Mouse (Mus musculus) heart, postnatal 0 days (tissue): Measurements from ENCODE around the gene Glod4. TPM values are rescaled to one million over a fixed set of nuclear protein-coding genes. Genes with fewer than 3 reads are reported as not detected.

Source experiments
- ATAC-seq: fragments of 200-750 bp; cut with Nextera tagmentation; 2 replicates; pipeline ENCODE4 v1.8.0; 2017; ENCODE audit warnings: low read depth, moderate number of reproducible peaks, moderate library complexity; ENCODE audit not compliant: insufficient read depth
- DNase-seq: peaks from one replicate; pipeline ENCODE4 v3.0.0-alpha.2; 2016; ENCODE audit warnings: low spot score
- H3K27ac ChIP-seq: fragments of 300-500 bp; sonication (generic); 2 replicates; pipeline ENCODE4 v1.5.1; 2014; ENCODE audit warnings: low read depth, mild to moderate bottlenecking
- H3K27me3 ChIP-seq: fragments of 300-500 bp; sonication (generic); 2 replicates; pipeline ENCODE4 v1.6.1; 2014; ENCODE audit warnings: low read length, mixed read lengths; ENCODE audit not compliant: control insufficient read depth, insufficient read depth
- H3K36me3 ChIP-seq: fragments of 300-500 bp; sonication (generic); replicated peaks from 2 replicates; pipeline ENCODE4 v1.6.1; 2014; ENCODE audit warnings: low read length, mixed read lengths; ENCODE audit not compliant: control insufficient read depth, insufficient read depth
- H3K4me1 ChIP-seq: fragments of 300-500 bp; sonication (generic); 2 replicates; pipeline ENCODE4 v1.6.1; 2014; ENCODE audit warnings: antibody characterized with exemption; ENCODE audit not compliant: control insufficient read depth, insufficient read depth
- H3K4me2 ChIP-seq: fragments of 300-500 bp; sonication (generic); 2 replicates; pipeline ENCODE4 v1.6.1; 2014; ENCODE audit warnings: low read depth, mild to moderate bottlenecking, low read length, moderate library complexity
- H3K4me3 ChIP-seq: fragments of 300-500 bp; sonication (generic); 2 replicates; pipeline ENCODE4 v1.5.1; 2014; ENCODE audit warnings: low read depth, low read length
- H3K9ac ChIP-seq: fragments of 300-500 bp; sonication (generic); replicated peaks from 2 replicates; pipeline ENCODE4 v1.6.1; 2014; ENCODE audit warnings: low read depth, low read length, mixed read lengths
- H3K9me3 ChIP-seq: fragments of 300-500 bp; sonication (generic); replicated peaks from 2 replicates; pipeline ENCODE4 v1.6.1; 2016; ENCODE audit warnings: low read length; ENCODE audit not compliant: control insufficient read depth
- CTCF ChIP-seq: IDR thresholded peaks from 2 replicates; pipeline ENCODE4 v1.5.1; 2016; ENCODE audit warnings: antibody characterized with exemption, control low read depth, low read depth
- EP300 ChIP-seq: IDR thresholded peaks from 2 replicates; pipeline ENCODE4 v1.6.1; 2016; ENCODE audit warnings: antibody characterized with exemption, low read depth
- WGBS: fragments of 180-500 bp; shearing (Covaris S2); extraction: QIAGEN DNeasy Blood & Tissue Kit; methylation state at CpG from one replicate; pipeline ENCODE4 v1.1.7; 2014; 5-methylcytosine and 5-hydroxymethylcytosine counted together
- polyA plus RNA-seq: library from polyadenylated mRNA; unstranded; fragments of >200 nt; fragmentation: Nextera tagmentation; extraction: Ambion mirVana; gene quantifications from 2 replicates; pipeline ENCODE4 v1.2.1, GENCODE M21; 2015
- total RNA-seq: library from RNA; depleted of rRNA; stranded (reverse); fragments of >200 nt; gene quantifications from 2 replicates; pipeline ENCODE4 v1.2.3, GENCODE M21; 2014; ENCODE audit warnings: low replicate concordance; rRNA removed

The Glod4 gene
- total RNA-seq (30.6 and 44.8 TPM in 2 replicates), polyA plus RNA-seq (102 and 104 TPM in 2 replicates)

GRCm38 (mm10) chr11:76242901-76243810 is at the start of gene Glod4, which contains the start of gene Mrm3:
Glod4 (minus strand) TSS chr11:76243725.
Mrm3 (plus strand) TSS chr11:76243715.
- Histone ChIP-seq H3K9ac (peak within 1 kb of the TSS; percentile 82), H3K4me1 (peaks cover 19% of the 10 kb centered on the region), H3K36me3 (peaks cover 16% of the 10 kb centered on the region), H3K27ac (peak within 1 kb of the TSS; percentile 72), H3K27me3 (no peaks in the 10 kb centered on the region), H3K4me3 (peak within 1 kb of the TSS; percentile 74), H3K9me3 (no peaks in the 10 kb centered on the region), H3K4me2 (peak within 1 kb of the TSS; percentile 94)
- peak; percentile 86 for DNase-seq
- under 1% methylated on average over 61 of the region's 61 CpGs for WGBS
- ATAC-seq: peak; percentile 92
- no peak for TF ChIP-seq CTCF
- no peak for TF ChIP-seq EP300

DNA sequence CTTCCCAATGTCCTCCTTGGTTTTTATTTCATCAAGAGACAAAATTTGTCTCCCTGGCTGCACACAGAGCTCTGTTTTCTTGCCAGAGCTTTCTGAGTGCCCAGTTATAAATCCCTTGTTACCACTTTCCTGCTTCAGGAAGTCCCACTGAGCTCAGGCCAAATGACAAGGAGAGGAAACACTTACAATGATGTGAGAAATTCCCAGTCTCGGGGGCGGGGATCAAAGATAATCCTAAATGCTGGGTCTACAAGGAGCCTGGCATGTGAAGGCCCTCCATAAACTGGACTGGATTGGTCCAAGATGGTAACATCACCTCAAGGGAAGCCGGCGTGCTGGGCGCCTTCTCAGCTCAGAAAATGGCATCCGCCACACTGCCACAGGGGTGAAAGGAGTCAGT is 49.3 kb upstream of the Glod4 start:
- 68% methylated on average over 6 of the region's 6 CpGs for WGBS
- Histone ChIP-seq H3K4me3 (no peak overlapping the region), H3K4me2 (0 out of 2 replicates have a peak overlapping the region, but pooled peaks have one; percentile 25)

GRCm38 (mm10) chr11:76292398-76292797 is 48.9 kb upstream of the Glod4 start:
- no peak overlapping the region for H3K4me3 ChIP-seq
- no peak for ATAC-seq
- WGBS: 43% methylated on average over 15 of the region's 15 CpGs

More for the DNA sequence above, 49.3 kb upstream of the Glod4 start:
- Histone ChIP-seq H3K27me3 (no peaks in the 10 kb centered on the region), H3K4me1 (no peaks in the 10 kb centered on the region; the same call in 1 of the 2 replicates), H3K27ac (peak overlapping the region; percentile 50), H3K36me3 (no peaks in the 10 kb centered on the region), H3K9me3 (no peaks in the 10 kb centered on the region), H3K9ac (no peak overlapping the region)
- no peak for ATAC-seq
- no peak for DNase-seq
- TF ChIP-seq CTCF: no peak
- TF ChIP-seq EP300: peak; percentile 53; the same call in 1 of the 2 replicates

DNA sequence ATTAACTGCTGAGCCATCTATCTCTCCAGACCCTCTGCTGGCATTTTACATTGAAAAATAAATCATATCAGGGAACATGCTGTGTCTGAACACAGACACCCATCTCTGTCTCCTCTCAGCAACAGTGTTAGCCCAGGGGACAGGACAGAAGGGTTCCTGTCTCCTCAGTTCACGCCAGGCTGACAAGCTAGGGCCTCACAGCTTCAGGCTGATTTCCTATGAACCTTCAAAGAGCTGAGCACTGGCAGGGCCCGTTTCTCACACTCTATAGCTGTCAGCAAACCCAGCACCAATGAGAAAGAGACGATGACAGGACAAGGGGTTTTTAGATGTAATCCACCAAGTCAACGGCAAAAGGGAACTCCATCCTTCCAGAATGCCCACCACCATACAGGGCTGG is 48.4 kb upstream of the Glod4 start:
- no peak overlapping the region for H3K9ac ChIP-seq
- H3K4me1 ChIP-seq: peaks cover 7% of the 10 kb centered on the region; the same call in 1 of the 2 replicates
- TF ChIP-seq EP300 (no peak), CTCF (no peak)
- no peaks in the 10 kb centered on the region for H3K36me3 ChIP-seq
- H3K4me3 ChIP-seq: no peak overlapping the region
- peak overlapping the region; percentile 50 for H3K27ac ChIP-seq
- no peak for ATAC-seq
- no peaks in the 10 kb centered on the region for H3K9me3 ChIP-seq
- no peak for DNase-seq
- no peaks in the 10 kb centered on the region for H3K27me3 ChIP-seq
- H3K4me2 ChIP-seq: 0 out of 2 replicates have a peak overlapping the region, but pooled peaks have one; percentile 25
- 30% methylated on average over 4 of the region's 4 CpGs for WGBS

More at GRCm38 (mm10) chr11:76292398-76292797, 48.9 kb upstream of the Glod4 start:
- no peak for TF ChIP-seq EP300
- no peak for TF ChIP-seq CTCF
- Histone ChIP-seq H3K36me3 (no peaks in the 10 kb centered on the region), H3K9ac (no peak overlapping the region), H3K4me1 (peaks cover 2% of the 10 kb centered on the region; the same call in 1 of the 2 replicates), H3K9me3 (no peaks in the 10 kb centered on the region), H3K27me3 (no peaks in the 10 kb centered on the region), H3K27ac (peak overlapping the region; percentile 50), H3K4me2 (peak overlapping the region; percentile 25; the same call in 1 of the 2 replicates)
- no peak for DNase-seq

DNA sequence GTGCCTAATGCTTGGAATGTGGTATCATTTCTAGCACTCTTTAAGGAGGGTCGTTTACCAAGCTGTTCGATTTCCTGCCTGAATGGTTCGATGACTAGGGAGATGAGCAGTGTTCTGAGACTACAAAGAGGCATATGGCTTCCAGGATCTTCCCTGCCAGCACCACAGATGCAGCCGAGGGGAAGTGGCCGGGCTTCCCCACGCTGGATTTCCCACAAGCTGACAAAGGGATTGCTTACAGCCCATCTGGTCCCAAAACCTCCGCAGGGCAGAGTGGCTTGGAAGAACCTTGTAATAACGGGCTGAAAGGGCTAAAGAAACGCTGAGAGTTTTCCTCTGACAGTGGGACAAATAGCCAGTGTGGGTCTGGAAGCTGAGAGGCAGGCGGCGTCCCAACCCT is 46.8 kb upstream of the Glod4 start:
- H3K36me3 ChIP-seq: no peaks in the 10 kb centered on the region
- ATAC-seq (no peak), DNase-seq (no peak)
- TF ChIP-seq CTCF (no peak), EP300 (no peak)
- 57% methylated on average over 11 of the region's 11 CpGs for WGBS
- H3K27ac ChIP-seq: no peak overlapping the region
- no peak overlapping the region for H3K4me2 ChIP-seq
- H3K4me3 ChIP-seq: no peak overlapping the region
- H3K9ac ChIP-seq: no peak overlapping the region
- no peaks in the 10 kb centered on the region for H3K9me3 ChIP-seq
- 0 out of 2 replicates have a peak, but pooled peaks cover 7% of the 10 kb centered on the region for H3K4me1 ChIP-seq
- H3K27me3 ChIP-seq: no peaks in the 10 kb centered on the region
